Mouse (Mus musculus): ENCODE results near the gene Vinac1. TPM values are rescaled to one million over a fixed set of nuclear protein-coding genes. Genes with fewer than 3 reads are reported as not detected.

The Vinac1 gene
- total and polyA plus RNA-seq, 3 experiments = 0.03 TPM; not detected in 2

- TF ChIP-seq TBP (IDR thresholded peaks at IDR 0.05; ENCODE audit: low read depth, low read length) = no peak
- no peak for TF ChIP-seq MEF2A (IDR thresholded peaks at IDR 0.05; ENCODE audit: extremely low read depth, insufficient replicate concordance, low read depth, low read length, poor library complexity, severe bottlenecking)
- no peak for TF ChIP-seq TAL1 (IDR thresholded peaks at IDR 0.05; ENCODE audit: low read length)
- TF ChIP-seq GABPA (IDR thresholded peaks at IDR 0.05; ENCODE audit: low read depth, low read length) = no peak
- TF ChIP-seq MAFK (IDR thresholded peaks at IDR 0.05; ENCODE audit: borderline replicate concordance, low read depth, low read length) = no peak
- no peak for TF ChIP-seq ELF1 (IDR thresholded peaks at IDR 0.05; ENCODE audit: low read depth, low read length)
- no peak for TF ChIP-seq BHLHE40 (IDR thresholded peaks at IDR 0.05; ENCODE audit: borderline replicate concordance, low read depth, low read length)
- H3K4me3 ChIP-seq (ENCODE audit: control insufficient read depth in 1 of 2, insufficient read depth in 1 of 2, low read depth in 2 of 2, low read length in 2 of 2) = no peak overlapping the region
- no peaks in the 10 kb centered on the region for H3K79me2 ChIP-seq (ENCODE audit: control insufficient read depth, insufficient read depth, low read length, poor library complexity)
- H3K9me3 ChIP-seq (replicated peaks; ENCODE audit: insufficient read depth, low read length) = no peaks in the 10 kb centered on the region
- H3K27me3 ChIP-seq (ENCODE audit: control insufficient read depth in 1 of 2, insufficient read depth in 2 of 2, low read length in 2 of 2) = no peaks in the 10 kb centered on the region
- H3K9ac ChIP-seq (ENCODE audit: control insufficient read depth, low read depth, low read length, poor library complexity, severe bottlenecking) = no peak overlapping the region
- no peak overlapping the region for H3K27ac ChIP-seq (ENCODE audit: control insufficient read depth, low read depth, low read length)
- no peaks in the 10 kb centered on the region for H3K4me1 ChIP-seq (ENCODE audit: control insufficient read depth in 1 of 2, insufficient read depth in 2 of 2, low read length in 2 of 2)
- no peak for DNase-seq (ENCODE audit: low read depth, low spot score)
- H3K36me3 ChIP-seq (ENCODE audit: control insufficient read depth in 1 of 2, insufficient read depth in 2 of 2, low read length in 2 of 2) = no peaks in the 10 kb centered on the region
Measured at GRCm38 (mm10) chr2:128984746-128985145, 63.2 kb downstream of the Vinac1 start.

DNA sequence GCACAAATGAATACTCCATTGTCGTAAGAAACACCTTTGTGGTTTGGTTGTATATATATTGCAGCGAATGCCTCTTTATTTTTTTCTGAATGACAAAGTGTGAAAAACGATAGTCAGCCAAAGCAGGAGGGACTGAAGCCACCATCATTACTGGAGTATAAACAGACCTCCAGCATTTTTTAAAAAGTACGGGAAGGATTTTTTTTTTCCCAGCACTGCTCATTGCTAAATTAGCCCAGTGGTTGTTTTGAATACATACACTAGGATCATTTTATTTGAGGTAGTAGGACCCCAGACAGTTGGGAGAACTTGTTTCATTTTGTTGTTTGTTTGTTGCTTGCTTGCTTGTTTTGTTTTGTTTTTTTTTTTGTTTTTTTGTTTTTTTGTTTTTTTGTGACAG lies 72.4 kb downstream of the Vinac1 start:
- Histone ChIP-seq H3K9me3 (replicated peaks; ENCODE audit: insufficient read depth, low read length) (no peaks in the 10 kb centered on the region), H3K36me3 (ENCODE audit: control insufficient read depth in 1 of 2, insufficient read depth in 2 of 2, low read length in 2 of 2) (peaks cover 0 to 22% of the 10 kb centered on the region in 2 experiments; a peak in 2 of 4 replicates), H3K79me2 (ENCODE audit: control insufficient read depth, insufficient read depth, low read length, poor library complexity) (no peaks in the 10 kb centered on the region), H3K9ac (ENCODE audit: control insufficient read depth, low read depth, low read length, poor library complexity, severe bottlenecking) (peak overlapping the region; percentile 68), H3K27ac (ENCODE audit: control insufficient read depth, low read depth, low read length) (0 out of 2 replicates have a peak overlapping the region, but pooled peaks have one; percentile 23), H3K4me1 (ENCODE audit: control insufficient read depth in 1 of 2, insufficient read depth in 2 of 2, low read length in 2 of 2) (peaks cover 8 to 19% of the 10 kb centered on the region in 2 experiments), H3K4me3 (ENCODE audit: control insufficient read depth in 1 of 2, insufficient read depth in 1 of 2, low read depth in 2 of 2, low read length in 2 of 2) (peak overlapping the region; percentile 38 to 65; a peak in 3 of 4 replicates), H3K27me3 (ENCODE audit: control insufficient read depth in 1 of 2, insufficient read depth in 2 of 2, low read length in 2 of 2) (no peaks in the 10 kb centered on the region)
- peak; percentile 78; the same call in 1 of the 2 replicates for TF ChIP-seq BHLHE40 (IDR thresholded peaks at IDR 0.05; ENCODE audit: borderline replicate concordance, low read depth, low read length)
- TF ChIP-seq CHD2 (IDR thresholded peaks at IDR 0.05; ENCODE audit: low read length) = no peak
- TF ChIP-seq SIN3A (IDR thresholded peaks at IDR 0.05; ENCODE audit: low read length) = 0 out of 2 replicates have a peak, but pooled peaks have one; percentile 25
- peak; percentile 80 for TF ChIP-seq ZNF384 (IDR thresholded peaks at IDR 0.05; ENCODE audit: low read depth, low read length)
- 0 out of 2 replicates have a peak, but pooled peaks have one; percentile 10 for TF ChIP-seq ELF1 (IDR thresholded peaks at IDR 0.05; ENCODE audit: low read depth, low read length)
- peak; percentile 60 for DNase-seq (ENCODE audit: low read depth, low spot score)

Other genes starting within 250 kb of the Vinac1 start
- gene Tmem87b, start 230.1 kb downstream of the Vinac1 start, total RNA-seq (2012; rRNA removed) = 3.5 and 3.9 TPM in 2 replicates
- 1 to 10 TPM in 1 of 2 experiments, not detected in 1; 4.8 TPM for gene Tmem87b, start 230.1 kb downstream of the Vinac1 start, polyA plus RNA-seq (2012; ENCODE audit: insufficient read depth in 1 of 2, insufficient read length in 2 of 2, low read depth in 1 of 2, low replicate concordance in 2 of 2, missing spikeins in 1 of 2)
- not detected in 2 replicates for gene Fbln7, start 185.2 kb downstream of the Vinac1 start, total RNA-seq (2012; rRNA removed)
- not detected for gene Fbln7, start 185.2 kb downstream of the Vinac1 start, polyA plus RNA-seq (2012; ENCODE audit: insufficient read depth in 1 of 2, insufficient read length in 2 of 2, low read depth in 1 of 2, low replicate concordance in 2 of 2, missing spikeins in 1 of 2)
- 4.7 and 6.5 TPM in 2 replicates for gene Zc3h8, start 104.1 kb downstream of the Vinac1 start, total RNA-seq (2012; rRNA removed)
- 1 to 10 TPM in 1 of 2 experiments, not detected in 1; 5.8 TPM for gene Zc3h8, start 104.1 kb downstream of the Vinac1 start, polyA plus RNA-seq (2012; ENCODE audit: insufficient read depth in 1 of 2, insufficient read length in 2 of 2, low read depth in 1 of 2, low replicate concordance in 2 of 2, missing spikeins in 1 of 2)
- gene Zc3h6, start 80.8 kb downstream of the Vinac1 start, total RNA-seq (2012; rRNA removed) = 0.65 and 0.69 TPM in 2 replicates
- gene Zc3h6, start 80.8 kb downstream of the Vinac1 start, polyA plus RNA-seq (2012; ENCODE audit: insufficient read depth in 1 of 2, insufficient read length in 2 of 2, low read depth in 1 of 2, low replicate concordance in 2 of 2, missing spikeins in 1 of 2) = 1 to 10 TPM in 1 of 2 experiments, not detected in 1; 1.4 TPM
- 2.5 and 2.6 TPM in 2 replicates for gene Gm10762, start 80.4 kb downstream of the Vinac1 start, total RNA-seq (2012; rRNA removed)
- gene Gm10762, start 80.4 kb downstream of the Vinac1 start, polyA plus RNA-seq (2012; ENCODE audit: insufficient read depth in 1 of 2, insufficient read length in 2 of 2, low read depth in 1 of 2, low replicate concordance in 2 of 2, missing spikeins in 1 of 2) = 1 to 10 TPM in 1 of 2 experiments, not detected in 1; 3.1 TPM
- gene Ttl, start 17.8 kb upstream of the Vinac1 start, total RNA-seq (2012; rRNA removed) = 5.6 and 5.7 TPM in 2 replicates
- 1 to 10 TPM in 1 of 2 experiments, not detected in 1; 9.3 TPM for gene Ttl, start 17.8 kb upstream of the Vinac1 start, polyA plus RNA-seq (2012; ENCODE audit: insufficient read depth in 1 of 2, insufficient read length in 2 of 2, low read depth in 1 of 2, low replicate concordance in 2 of 2, missing spikeins in 1 of 2)
- gene Polr1b, start 52.8 kb upstream of the Vinac1 start, total RNA-seq (2012; rRNA removed) = 71.9 and 90.1 TPM in 2 replicates
- 10 to 100 TPM in 1 of 2 experiments, not detected in 1; 92.8 TPM for gene Polr1b, start 52.8 kb upstream of the Vinac1 start, polyA plus RNA-seq (2012; ENCODE audit: insufficient read depth in 1 of 2, insufficient read length in 2 of 2, low read depth in 1 of 2, low replicate concordance in 2 of 2, missing spikeins in 1 of 2)
- gene Chchd5, start 81.5 kb upstream of the Vinac1 start, total RNA-seq (2012; rRNA removed) = 15.9 and 17.1 TPM in 2 replicates
- 10 to 100 TPM in 1 of 2 experiments, not detected in 1; 23.7 TPM for gene Chchd5, start 81.5 kb upstream of the Vinac1 start, polyA plus RNA-seq (2012; ENCODE audit: insufficient read depth in 1 of 2, insufficient read length in 2 of 2, low read depth in 1 of 2, low replicate concordance in 2 of 2, missing spikeins in 1 of 2)
- gene Slc20a1, start 150.6 kb upstream of the Vinac1 start, total RNA-seq (2012; rRNA removed) = 44.9 and 69.4 TPM in 2 replicates
- 10 to 100 TPM in 1 of 2 experiments, not detected in 1; 80.7 TPM for gene Slc20a1, start 150.6 kb upstream of the Vinac1 start, polyA plus RNA-seq (2012; ENCODE audit: insufficient read depth in 1 of 2, insufficient read length in 2 of 2, low read depth in 1 of 2, low replicate concordance in 2 of 2, missing spikeins in 1 of 2)
- gene Ckap2l, start 249.0 kb upstream of the Vinac1 start, total RNA-seq (2012; rRNA removed) = 10.6 and 12.8 TPM in 2 replicates
- 10 to 100 TPM in 1 of 2 experiments, not detected in 1; 25.7 TPM for gene Ckap2l, start 249.0 kb upstream of the Vinac1 start, polyA plus RNA-seq (2012; ENCODE audit: insufficient read depth in 1 of 2, insufficient read length in 2 of 2, low read depth in 1 of 2, low replicate concordance in 2 of 2, missing spikeins in 1 of 2)

Measured in MEL (cell line).